Mouse (Mus musculus) bone marrow macrophage, adult 2 months (primary cell): Measurements from ENCODE around the gene Gm20547.

Experiments
- CTCF ChIP-seq: IDR thresholded peaks from 2 replicates; pipeline ENCODE4 v1.5.1; 2012; ENCODE audit warnings: low read depth, mild to moderate bottlenecking, low read length, moderate library complexity
- POLR2A ChIP-seq: IDR thresholded peaks from 2 replicates; pipeline ENCODE4 v1.6.1; 2012; ENCODE audit warnings: mild to moderate bottlenecking, low read depth, low read length, borderline replicate concordance

DNA sequence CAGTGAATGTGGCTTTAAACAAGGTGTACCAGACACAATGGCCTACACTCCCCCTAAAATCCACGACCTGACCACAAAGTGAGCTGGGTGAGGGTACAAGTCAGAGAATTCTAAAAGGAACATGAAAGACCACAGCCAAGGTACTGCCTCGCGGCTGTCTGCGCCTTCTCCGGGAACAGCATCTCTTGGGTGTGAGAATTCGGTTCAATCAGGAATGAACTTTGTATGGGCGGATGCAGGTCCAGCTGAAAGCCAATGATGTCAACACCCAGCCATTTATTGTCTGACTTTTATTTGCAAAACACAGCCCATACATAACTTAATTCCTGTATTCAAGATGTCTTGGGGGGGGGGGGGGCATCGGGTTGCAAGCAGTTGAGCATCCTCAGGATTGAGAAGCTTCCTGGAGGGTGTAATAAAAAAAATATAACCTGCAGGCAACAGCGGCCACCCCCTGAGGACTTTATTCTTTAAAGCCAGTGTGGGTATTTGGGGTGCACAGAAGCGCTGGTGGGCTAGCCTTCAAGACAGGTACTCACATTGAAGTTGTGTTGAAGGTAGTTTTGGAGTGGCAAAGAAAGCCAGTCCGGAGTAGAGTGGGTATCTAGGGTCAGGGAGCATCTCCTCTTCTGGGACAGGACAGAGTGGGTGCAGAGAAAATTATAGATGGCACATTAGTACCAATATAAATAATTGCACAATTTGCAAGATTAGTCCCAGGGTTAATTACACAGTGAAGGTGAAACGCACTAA, 11.4 kb upstream of the Gm20547 start:
- no peak for TF ChIP-seq POLR2A
- no peak for TF ChIP-seq CTCF
